Mouse (Mus musculus) cerebellum, postnatal 25 days (tissue): ENCODE measurements at regions not wholly inside any gene's neighbourhood (a gene's known extent, or its start where the extent isn't known, plus 50 kb on each side); places are given as distances from the start of the nearest gene placed in this dataset.
A peak's percentile ranks its signal among the peaks of the same experiment; 100 is the strongest.

ENCODE experiments used
- DNase-seq, 2 experiments: peaks; one replicate each; pipeline ENCODE4 v3.0.0; 2021; ENCODE audit warnings: mixed read lengths in 2 of 2

DNA sequence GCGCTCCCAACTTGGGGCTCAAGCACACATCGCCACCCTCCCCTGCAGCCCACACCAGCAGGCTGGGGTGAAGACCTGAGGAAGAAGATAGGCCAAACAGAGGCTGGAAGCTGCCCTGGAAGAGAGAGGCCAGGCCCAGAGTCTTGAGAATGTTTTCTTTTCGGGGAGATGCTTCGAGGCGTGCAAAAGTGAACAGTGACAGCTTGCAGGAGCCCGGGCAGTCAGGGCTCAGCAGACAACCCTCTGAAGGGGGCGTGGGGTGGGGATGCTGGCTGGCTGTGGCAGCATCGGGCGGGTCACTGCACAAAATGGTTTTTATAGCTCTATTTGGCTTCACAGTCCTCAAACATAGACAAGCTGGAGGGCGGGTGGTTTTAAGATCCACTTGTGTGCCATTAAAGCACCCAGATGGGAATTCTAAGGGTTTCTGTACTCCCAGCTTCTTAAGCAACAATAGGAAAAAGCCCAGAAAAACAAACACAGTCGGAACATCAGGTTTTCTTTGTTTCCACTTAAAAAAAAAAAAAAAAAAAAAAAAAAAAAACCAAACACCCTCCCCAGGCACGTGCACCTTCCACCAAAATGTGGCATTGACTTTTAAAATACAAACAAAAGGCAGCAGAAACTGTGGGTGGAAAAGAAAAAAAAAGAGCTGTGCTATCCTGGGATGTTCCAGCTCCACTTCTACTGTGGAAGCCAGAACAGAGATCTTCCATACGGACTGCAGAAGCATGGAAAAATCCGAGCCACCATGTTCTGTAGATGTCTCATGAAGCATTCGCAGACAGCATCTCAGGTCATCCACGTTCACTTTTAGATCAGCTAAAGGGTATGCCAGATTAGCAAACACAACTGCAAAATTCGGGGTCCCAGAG, 123.5 kb downstream of the Ly86 start:
- no peak for DNase-seq

DNA sequence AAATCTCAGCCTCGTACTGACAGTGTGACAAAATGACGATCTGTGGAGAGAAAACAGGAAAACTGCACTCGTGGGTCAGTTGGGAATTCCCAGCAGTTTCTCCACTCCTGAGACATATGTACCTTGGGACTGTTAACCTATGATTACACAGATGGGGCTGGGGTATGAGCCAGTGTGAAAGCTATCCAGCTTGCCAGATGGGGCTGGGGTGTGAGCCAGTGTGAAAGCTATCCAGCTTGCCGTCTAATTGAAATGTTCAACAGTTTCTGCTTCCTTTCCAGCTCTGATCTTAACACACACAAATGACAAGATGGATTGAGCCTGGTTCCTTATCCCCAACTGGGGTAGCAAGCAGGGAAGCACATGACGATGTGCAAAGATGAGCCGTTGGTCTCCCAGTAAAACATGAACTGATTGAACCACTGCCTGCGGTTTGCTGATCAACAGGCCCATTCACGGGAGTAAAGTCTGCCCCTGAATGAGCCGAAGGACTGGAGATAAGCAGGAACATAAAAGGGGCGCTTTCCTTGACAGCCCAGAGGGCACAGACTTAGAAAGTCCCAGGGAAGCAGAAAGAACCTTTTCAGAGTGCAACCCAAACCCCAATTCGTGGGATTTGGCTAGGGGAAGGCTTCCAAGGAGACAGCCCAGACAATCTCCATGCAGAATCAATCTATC, 125.4 kb downstream of the Ly86 start:
- no peak for DNase-seq

DNA sequence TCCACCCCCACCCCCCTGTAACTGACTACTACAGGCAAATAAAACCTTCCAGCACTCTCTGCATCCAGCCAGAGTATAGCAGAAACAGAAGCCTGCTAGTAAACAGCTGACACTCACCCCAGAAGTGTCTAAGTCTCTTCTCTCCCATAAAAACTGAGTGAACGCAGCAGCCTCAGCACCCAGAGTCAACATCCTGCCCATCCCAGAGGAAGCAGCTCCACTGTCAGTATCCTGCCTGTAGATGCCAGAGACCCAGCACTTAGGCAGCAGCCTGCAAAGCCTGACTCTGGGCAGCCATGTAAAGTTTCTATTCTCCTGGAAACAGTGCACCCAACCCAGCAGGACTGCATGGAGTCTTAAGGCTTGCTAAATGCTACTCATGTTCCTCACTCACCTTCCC, 128.4 kb downstream of the Ly86 start:
- DNase-seq = no peak

DNA sequence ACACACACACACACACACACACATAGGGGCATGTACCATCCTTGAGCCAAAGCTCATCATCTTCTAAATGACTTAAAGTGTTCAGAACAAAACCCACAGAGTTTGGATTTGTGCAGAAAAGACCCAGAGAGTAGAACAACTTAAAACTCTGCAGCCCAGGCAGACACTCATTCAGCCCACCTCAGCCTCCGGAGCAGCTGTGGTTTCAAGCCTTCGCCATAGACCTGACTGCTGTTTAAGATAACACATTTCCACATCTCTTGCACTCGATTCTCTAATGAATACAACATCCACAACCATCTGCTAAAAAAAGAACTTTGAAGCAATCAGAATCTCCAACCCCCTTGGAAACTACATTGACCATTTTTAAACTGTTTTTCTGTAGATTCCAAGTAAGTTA, 130.8 kb downstream of the Ly86 start:
- no peak for DNase-seq

DNA sequence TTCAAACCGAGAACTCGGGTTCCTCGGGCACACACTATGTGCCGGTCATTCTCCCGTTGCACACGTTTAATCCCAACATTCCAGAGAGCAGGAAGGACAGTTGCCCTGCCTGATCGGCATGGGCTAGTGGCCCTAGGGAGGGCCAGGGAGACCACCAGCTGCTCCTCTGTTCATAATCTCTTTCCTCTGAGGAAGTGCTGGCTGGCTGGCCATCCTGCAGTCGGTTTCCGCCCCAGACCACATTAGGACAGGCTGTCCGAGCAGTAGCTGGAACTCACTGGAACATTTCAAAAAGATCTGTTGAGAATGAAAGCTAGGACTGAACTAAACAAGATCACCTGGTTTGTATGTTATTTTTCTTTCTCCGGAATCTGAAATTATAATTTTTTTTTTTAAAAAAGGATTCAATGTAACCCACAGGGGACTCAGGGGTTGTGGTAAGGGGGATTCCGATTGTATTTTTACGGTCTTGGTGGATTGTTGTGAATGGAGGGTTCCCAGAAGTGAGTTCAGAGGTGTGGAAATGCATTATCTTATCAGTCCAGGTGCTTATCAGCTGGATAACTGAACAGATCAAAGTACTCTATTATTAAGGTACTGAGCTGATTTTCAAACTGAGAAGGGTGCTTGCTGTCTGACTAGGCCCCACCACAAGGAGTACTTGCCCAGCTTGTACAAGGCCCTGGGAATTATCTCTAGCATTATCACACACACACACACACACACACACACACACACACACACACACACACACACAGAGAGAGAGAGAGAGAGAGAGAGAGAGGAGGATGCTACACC, 131.4 kb downstream of the Ly86 start:
- DNase-seq = no peak

- no peak for DNase-seq
Measured at GRCm38 (mm10) chr13:37477342-37477741, 132.3 kb downstream of the Ly86 start.

DNA sequence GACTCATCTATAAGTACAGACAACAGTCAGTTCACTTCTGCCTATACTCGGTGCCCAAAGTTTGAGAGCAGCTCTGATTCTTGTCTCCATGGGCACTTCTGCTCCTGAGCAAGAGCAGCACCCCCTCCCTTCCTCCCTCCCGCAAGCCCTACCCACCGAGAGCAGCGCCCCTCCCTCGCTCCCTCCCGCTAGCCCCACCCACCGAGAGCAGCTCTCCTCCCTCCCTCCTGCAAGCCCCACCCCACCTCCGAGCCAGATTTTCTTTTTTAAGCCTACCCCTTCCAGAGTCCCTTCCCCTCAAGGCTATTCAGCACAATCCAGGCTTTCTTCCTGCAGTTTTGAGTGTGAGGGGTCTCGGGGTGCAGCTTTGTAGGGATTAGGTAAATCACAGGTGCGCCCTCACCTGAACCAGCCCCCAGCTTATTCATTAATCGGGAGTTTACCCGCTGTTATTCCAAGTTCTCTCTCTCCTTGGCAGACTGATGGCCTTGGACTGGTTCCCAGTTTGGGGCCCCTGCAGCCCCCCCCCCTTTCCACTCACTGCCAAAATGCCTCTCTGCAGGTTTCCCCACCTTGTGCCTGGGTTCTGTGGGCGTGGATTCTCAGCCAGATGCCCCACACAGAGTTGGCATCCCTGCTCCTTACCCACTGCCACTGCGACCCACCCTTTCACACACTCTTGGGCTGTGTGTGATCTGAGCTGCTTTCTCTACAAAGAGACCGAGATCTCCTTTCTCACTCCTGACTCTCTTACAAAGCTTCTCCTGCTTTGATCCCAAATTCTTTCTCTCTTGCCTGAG, 132.9 kb downstream of the Ly86 start:
- peak in 1 of 2 experiments; percentile 38 for DNase-seq

DNA sequence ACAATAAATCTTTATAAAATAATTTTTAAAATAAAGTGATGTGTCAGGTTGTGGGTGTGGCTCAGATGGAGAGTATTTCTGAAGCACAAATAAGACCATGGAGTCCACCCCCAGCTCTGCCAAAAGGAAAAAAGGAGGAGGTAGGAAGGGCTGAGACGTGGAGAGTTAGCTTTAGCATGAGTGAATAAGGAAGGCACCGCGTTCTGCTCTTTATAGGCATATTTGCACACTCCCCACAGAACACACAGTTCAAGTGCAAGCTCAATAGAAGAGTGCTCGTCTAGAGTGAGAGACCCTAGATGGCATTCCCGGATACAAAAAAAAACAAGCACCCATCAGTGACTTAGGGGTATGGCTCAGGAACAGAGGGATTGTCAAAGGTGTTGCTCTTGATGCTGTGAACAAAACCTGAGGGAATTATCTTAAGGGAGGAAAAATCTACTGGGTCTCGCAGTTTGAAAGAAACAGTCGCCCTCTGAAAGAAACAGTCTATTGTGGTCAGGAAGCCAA, 134.2 kb downstream of the Ly86 start:
- no peak for DNase-seq

DNA sequence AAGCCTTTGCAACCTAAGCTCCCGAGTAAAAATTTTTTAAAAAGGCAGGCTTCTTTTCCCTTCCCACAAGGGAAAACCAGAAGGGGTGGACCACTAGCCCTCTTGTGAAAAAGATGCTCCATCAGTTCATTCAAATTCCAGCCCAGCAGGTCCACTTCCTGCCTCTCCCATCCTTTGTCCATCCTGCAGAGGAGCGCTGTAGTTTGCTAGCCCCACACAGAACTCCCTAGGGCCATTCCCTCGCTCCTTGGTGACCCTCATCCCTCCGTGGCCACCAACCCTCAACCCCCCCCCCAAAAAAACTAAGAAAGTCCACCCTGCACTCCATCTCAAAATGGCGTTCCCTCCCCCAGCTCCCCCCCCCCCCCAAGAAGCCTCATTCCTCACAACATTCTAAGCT, 136.5 kb downstream of the Ly86 start:
- no peak for DNase-seq

DNA sequence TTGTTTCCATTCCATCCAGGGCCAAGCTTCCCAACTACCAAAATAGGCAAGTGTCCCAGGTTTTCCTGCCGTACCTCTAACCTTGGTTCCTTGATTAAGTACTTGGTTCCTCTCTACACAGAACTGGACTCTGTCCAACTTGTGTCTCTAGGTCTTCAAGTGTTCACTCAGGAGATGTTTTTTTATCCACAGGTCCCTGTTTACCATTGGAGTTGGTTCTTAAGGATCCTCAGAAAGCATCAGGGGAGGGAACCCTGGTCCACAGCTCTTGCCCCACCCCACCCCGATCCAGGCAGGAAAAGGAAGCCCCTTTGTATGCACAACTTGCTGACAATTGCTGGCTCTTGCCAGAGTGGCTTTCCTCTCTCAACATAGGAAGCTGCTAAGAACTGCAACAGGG, 137.0 kb downstream of the Ly86 start:
- DNase-seq = no peak

DNA sequence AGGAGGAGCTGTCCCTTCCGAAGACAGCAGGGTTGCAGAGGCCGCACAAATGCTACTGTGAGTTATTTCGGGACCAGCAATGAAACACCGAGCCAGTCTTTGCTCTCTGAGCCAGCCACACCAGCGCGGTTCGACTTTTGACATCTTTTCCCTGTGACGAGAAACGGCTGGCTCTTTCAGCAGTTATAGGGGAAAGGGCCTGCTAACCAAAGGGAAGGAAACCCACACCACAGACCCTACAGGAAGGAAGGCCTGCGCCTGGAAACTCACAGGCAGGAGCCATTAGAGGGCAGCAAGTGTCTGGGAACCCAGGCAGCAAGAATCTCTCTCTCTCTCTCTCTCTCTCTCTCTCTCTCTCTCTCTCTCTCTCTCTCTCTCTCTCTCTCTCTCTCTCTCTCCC, 137.6 kb downstream of the Ly86 start:
- DNase-seq = peak; percentile 21 to 39

- DNase-seq = peak; percentile 30 to 57
Measured at GRCm38 (mm10) chr13:37483010-37483855, 138.2 kb downstream of the Ly86 start.

DNA sequence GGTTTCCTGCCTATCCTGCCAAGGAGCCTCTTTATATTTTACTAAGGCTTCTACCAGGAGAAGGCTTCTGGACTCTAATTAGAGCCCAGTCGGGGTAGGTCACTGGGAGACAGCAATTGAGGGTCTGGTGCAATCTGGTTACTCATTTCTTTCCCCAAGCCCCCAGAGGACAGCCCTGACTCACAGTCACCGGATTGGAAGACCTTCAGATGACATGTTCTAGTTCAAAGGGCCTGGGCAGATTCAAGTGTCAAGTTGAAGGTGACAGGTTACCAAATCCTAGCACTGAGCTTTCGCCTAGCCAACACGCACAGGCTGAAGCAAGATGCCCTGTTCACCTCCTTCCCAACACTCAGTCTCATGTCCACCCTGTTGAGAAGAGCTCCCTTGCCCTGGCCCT, 139.6 kb downstream of the Ly86 start:
- no peak for DNase-seq

DNA sequence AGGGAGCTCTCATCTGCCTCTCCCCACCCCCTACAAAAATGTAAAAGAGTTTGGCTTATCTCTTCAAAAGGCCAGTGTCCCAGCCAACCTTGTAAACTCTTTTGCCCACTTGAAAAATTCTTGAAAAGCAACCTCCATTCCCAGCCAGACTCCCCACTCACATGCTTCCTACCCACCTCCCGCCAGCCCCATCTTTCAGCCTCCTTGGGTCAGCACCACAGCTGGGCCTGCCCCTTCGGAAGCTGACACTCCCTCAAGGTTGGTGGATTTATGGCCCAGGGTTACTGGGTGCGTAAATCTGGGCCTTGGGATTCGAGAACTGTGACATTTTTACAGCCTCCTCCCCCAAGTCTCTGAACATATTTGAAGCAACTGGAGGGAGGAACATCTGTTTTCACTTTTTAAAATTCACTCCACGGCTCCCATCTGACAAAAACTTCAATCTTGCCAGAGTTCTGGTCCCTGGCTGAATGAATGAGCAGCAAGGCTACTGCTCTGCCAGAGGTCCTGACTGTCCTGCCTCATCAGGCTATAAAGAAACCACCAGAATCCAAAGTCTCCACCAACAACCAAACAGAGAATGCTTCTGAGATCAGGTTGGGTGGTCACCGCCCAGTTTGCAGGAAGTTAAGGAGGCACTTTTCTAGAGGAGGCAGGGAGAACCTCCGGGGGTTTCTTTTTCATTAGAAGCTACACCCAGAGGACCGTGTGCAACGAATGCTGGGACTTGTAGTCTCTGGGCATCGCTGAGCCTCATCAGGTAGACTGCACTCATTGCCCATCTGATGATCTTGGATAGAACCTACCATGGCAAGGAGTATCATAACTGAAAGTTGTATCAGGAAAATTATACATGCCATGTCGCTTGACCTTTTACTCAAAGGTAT, 147.3 kb downstream of the Ly86 start:
- no peak for DNase-seq

DNA sequence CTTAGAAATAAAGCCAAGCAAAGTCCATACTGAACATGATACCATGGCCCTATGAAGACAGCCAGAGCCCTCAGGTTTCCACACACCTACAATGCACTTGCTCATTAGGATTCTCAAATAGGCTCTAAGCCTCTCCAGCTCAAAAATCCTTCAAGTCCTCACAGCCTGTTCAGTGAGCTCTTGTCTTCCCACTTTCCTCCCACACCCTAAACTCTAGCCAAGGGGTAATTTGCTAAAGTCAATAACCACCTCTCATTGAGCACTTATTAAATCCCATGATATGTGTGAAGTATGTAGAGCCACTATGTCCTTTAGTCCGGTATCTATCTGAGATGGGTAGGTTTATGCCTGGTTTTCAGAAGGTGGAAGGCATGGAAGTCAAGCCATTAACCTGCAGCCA, 148.3 kb downstream of the Ly86 start:
- DNase-seq = no peak

GRCm38 (mm10) chr13:37495272-37495932, 150.4 kb downstream of the Ly86 start:
- DNase-seq = no peak

GRCm38 (mm10) chr13:37497986-37498385, 153.0 kb downstream of the Ly86 start:
- no peak for DNase-seq

DNA sequence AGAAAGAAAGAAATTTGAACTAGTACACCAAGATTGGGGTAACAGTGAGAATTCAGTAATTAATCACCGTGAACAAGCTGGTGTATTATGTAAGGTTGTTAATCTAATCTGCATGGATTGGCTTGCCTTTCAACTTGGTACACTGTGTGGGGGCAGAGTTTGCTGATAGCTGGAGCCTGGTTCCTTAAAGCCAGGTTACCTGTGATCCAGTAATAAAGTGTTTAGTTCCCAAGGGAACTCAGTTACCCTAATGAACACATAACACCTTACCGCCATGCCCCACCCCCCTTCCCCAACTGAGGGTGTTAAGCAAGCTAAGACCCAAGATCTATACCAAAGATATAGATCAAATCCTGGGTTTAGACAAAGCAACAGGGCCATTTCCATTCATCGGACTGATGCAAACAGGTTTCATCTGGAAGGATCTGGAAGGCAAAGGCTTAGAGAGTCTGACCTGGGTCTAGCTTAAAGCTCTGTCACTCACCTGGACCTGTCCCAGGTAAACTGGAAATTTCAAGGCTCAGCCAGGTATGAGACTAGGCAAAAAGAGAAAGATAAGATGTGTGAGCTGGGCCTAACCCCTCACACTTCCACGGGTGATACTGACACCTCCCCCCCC, 155.8 kb downstream of the Ly86 start:
- no peak for DNase-seq

DNA sequence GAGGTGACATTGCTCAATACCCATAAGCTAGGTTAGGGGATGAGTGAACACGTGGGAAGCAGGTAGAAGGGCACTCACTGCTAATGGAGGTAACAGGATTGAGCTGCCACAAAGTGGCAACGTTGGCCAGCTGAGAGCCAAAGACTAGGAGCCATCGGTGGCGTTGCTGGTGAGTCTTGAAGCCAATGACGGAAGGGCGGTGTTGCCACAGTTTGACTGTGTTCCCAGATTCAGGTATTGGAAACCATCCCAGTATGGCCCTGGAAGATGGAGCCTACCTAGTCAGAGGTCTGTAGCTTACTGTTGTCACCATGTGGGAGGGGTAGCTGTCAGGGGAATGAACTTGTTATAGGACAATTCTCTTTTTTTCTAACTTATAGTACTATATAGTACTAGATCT, 158.4 kb downstream of the Ly86 start:
- DNase-seq = no peak
